Mouse (Mus musculus): ENCODE results near the gene Chmp3. TPM values are rescaled to one million over a fixed set of nuclear protein-coding genes. Genes with fewer than 3 reads are reported as not detected.
A peak's percentile ranks its signal among the peaks of the same experiment; 100 is the strongest.

Gene Chmp3
- polyA plus RNA-seq, 1 experiment from 2014 or later = 83.1 TPM

DNA sequence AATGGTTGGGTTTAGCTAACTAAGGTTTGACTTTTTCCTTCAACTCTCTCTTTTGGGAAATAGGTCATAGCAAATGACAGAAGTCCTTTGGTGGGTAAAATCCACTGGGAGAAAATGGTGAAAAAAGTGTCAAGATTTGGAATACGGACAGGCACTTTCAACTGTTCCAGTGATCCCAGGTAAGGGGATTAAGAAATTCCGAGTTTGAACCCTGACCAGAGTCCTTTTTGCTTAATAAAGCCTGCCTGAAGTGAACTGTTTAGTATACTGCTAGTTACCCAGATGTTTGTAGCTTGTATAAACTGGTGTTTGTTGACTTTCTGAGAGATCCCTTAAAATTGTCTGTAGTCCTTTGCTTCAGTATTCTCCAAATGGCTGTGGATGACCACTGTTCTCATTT, 37.9 kb upstream of the Chmp3 start:
- DNase-seq (ENCODE audit: low spot score) (no peak), ATAC-seq (replicated peaks; ENCODE audit: low FRiP score, low read depth) (no peak)
- no peak overlapping the region for H3K9ac ChIP-seq (ENCODE audit: low read depth, low read length)
- no peak overlapping the region for H3K27ac ChIP-seq
- WGBS = 92% methylated on average over 2 of the region's 2 CpGs
- H3K4me2 ChIP-seq (ENCODE audit: low read length) = no peak overlapping the region
- no peak overlapping the region for H3K4me3 ChIP-seq (replicated peaks; ENCODE audit: low read depth, low read length)
- no peaks in the 10 kb centered on the region for H3K4me1 ChIP-seq (replicated peaks; ENCODE audit: insufficient read depth, low read length)
- no peak for TF ChIP-seq CTCF (IDR thresholded peaks at IDR 0.05; ENCODE audit: low read depth)
- H3K36me3 ChIP-seq (ENCODE audit: insufficient read depth, low read length) = peaks cover 18% of the 10 kb centered on the region; the same call in 1 of the 2 replicates
- no peaks in the 10 kb centered on the region for H3K27me3 ChIP-seq (ENCODE audit: insufficient read depth, low read length)
- H3K9me3 ChIP-seq (replicated peaks; ENCODE audit: low read length) = no peaks in the 10 kb centered on the region

DNA sequence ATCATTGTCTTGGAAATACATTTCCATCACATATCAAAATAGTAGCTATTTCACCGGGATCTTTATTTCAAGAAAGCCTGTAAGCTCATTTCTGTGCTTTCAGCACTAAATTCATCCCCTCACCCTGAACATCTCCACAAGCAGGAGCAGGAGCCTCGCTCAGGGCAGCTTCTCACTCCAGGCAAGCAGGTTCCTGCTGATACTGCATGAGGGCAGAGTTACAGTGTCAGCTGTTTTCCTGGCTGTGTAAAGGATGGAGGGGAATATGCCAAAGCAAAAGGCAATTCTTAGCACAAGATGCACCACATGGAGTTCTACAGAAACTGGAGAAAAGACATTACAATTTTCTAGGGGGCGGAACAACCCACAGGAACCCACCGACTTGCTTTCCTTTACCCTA, 24.1 kb upstream of the Chmp3 start:
- DNase-seq (ENCODE audit: low spot score) (no peak), ATAC-seq (replicated peaks; ENCODE audit: low FRiP score, low read depth) (no peak)
- no peaks in the 10 kb centered on the region for H3K4me1 ChIP-seq (replicated peaks; ENCODE audit: insufficient read depth, low read length)
- H3K9ac ChIP-seq (ENCODE audit: low read depth, low read length) = no peak overlapping the region
- H3K27ac ChIP-seq = no peak overlapping the region
- no peaks in the 10 kb centered on the region for H3K27me3 ChIP-seq (ENCODE audit: insufficient read depth, low read length)
- H3K4me3 ChIP-seq (replicated peaks; ENCODE audit: low read depth, low read length) = no peak overlapping the region
- no peak overlapping the region for H3K4me2 ChIP-seq (ENCODE audit: low read length)
- WGBS = 90% methylated on average over 4 of the region's 4 CpGs
- H3K36me3 ChIP-seq (ENCODE audit: insufficient read depth, low read length) = no peaks in the 10 kb centered on the region
- H3K9me3 ChIP-seq (replicated peaks; ENCODE audit: low read length) = no peaks in the 10 kb centered on the region
- no peak for TF ChIP-seq CTCF (IDR thresholded peaks at IDR 0.05; ENCODE audit: low read depth)

DNA sequence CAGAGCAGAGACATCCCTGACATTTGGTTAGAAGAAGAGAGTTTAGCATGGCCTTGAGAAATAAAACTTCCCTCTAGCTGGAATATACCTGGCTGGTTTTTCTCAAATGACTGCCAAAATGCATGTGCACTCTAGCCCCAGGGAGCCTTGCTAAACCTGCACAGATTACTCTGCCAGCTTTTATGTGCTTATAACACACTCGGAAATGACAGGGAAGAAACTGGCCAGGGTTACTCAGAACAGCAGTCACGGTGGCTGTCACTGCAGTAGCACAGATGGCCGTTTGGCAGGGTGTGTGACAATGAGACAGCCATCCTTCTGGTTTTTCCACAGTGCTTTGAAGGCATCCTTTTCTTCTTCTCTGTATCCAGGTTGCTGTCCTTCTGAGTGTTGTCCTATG, 18.0 kb upstream of the Chmp3 start:
- Histone ChIP-seq H3K4me1 (replicated peaks; ENCODE audit: insufficient read depth, low read length) (no peaks in the 10 kb centered on the region), H3K27ac (no peak overlapping the region), H3K4me2 (ENCODE audit: low read length) (no peak overlapping the region), H3K36me3 (ENCODE audit: insufficient read depth, low read length) (no peaks in the 10 kb centered on the region), H3K4me3 (replicated peaks; ENCODE audit: low read depth, low read length) (no peak overlapping the region), H3K27me3 (ENCODE audit: insufficient read depth, low read length) (no peaks in the 10 kb centered on the region), H3K9ac (ENCODE audit: low read depth, low read length) (no peak overlapping the region), H3K9me3 (replicated peaks; ENCODE audit: low read length) (no peaks in the 10 kb centered on the region)
- no peak for DNase-seq (ENCODE audit: low spot score)
- WGBS = 27% methylated on average over 3 of the region's 3 CpGs
- no peak for ATAC-seq (replicated peaks; ENCODE audit: low FRiP score, low read depth)
- TF ChIP-seq CTCF (IDR thresholded peaks at IDR 0.05; ENCODE audit: low read depth) = no peak

DNA sequence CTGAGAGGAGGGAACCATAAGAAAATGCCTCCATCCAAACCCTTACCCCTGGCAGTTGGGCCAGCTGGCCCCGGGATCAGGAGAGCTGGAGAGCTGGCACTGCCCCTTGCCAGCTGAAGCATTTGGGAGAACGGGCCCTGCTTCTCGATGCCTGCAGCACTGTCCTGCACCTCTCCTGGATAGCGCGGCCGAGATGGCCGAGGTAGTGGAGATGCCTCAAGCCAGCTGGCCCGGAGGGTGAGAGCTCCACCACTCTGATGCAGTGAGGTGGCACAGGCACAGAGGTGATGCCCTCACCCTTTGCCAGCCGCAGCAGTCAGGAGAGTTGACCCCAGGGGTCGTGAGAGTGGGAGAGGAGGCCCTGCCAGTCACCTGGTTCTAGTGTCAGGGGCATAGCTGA, 16.5 kb upstream of the Chmp3 start:
- no peak for DNase-seq (ENCODE audit: low spot score)
- ATAC-seq (replicated peaks; ENCODE audit: low FRiP score, low read depth) = no peak
- 82% methylated on average over 10 of the region's 10 CpGs for WGBS

DNA sequence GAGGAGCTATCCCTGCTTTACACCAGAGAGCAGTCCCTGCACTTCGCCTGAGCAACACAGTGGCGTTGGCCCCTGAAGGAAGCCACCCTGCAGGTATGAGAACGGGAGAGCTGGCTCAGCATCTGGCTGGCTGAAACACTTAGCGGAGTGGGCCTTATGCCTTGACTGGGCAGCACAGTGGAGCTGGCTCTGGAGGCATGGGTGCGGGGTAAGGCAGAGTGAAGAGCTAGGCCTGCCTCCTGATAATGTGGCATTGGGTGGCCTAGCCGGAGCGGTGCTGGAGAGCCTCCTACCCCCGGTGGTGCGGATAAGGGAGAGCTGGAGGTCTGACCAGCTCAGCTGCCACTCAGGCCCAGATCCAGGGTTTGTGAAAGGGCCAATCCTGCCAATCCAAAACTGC, 15.8 kb upstream of the Chmp3 start:
- no peak overlapping the region for H3K27ac ChIP-seq
- H3K4me2 ChIP-seq (ENCODE audit: low read length) = no peak overlapping the region
- H3K4me3 ChIP-seq (replicated peaks; ENCODE audit: low read depth, low read length) = no peak overlapping the region
- H3K36me3 ChIP-seq (ENCODE audit: insufficient read depth, low read length) = no peaks in the 10 kb centered on the region
- no peak overlapping the region for H3K9ac ChIP-seq (ENCODE audit: low read depth, low read length)
- TF ChIP-seq CTCF (IDR thresholded peaks at IDR 0.05; ENCODE audit: low read depth) = no peak
- no peak for DNase-seq (ENCODE audit: low spot score)
- ATAC-seq (replicated peaks; ENCODE audit: low FRiP score, low read depth) = no peak
- WGBS = 89% methylated on average over 9 of the region's 9 CpGs
- H3K9me3 ChIP-seq (replicated peaks; ENCODE audit: low read length) = no peaks in the 10 kb centered on the region
- no peaks in the 10 kb centered on the region for H3K4me1 ChIP-seq (replicated peaks; ENCODE audit: insufficient read depth, low read length)
- no peaks in the 10 kb centered on the region for H3K27me3 ChIP-seq (ENCODE audit: insufficient read depth, low read length)

More for the DNA sequence above, 16.5 kb upstream of the Chmp3 start:
- no peaks in the 10 kb centered on the region for H3K9me3 ChIP-seq (replicated peaks; ENCODE audit: low read length)
- no peak overlapping the region for H3K9ac ChIP-seq (ENCODE audit: low read depth, low read length)
- no peak overlapping the region for H3K4me3 ChIP-seq (replicated peaks; ENCODE audit: low read depth, low read length)
- no peak overlapping the region for H3K4me2 ChIP-seq (ENCODE audit: low read length)
- no peak overlapping the region for H3K27ac ChIP-seq
- no peaks in the 10 kb centered on the region for H3K36me3 ChIP-seq (ENCODE audit: insufficient read depth, low read length)
- H3K27me3 ChIP-seq (ENCODE audit: insufficient read depth, low read length) = no peaks in the 10 kb centered on the region
- no peaks in the 10 kb centered on the region for H3K4me1 ChIP-seq (replicated peaks; ENCODE audit: insufficient read depth, low read length)
- TF ChIP-seq CTCF (IDR thresholded peaks at IDR 0.05; ENCODE audit: low read depth) = no peak

DNA sequence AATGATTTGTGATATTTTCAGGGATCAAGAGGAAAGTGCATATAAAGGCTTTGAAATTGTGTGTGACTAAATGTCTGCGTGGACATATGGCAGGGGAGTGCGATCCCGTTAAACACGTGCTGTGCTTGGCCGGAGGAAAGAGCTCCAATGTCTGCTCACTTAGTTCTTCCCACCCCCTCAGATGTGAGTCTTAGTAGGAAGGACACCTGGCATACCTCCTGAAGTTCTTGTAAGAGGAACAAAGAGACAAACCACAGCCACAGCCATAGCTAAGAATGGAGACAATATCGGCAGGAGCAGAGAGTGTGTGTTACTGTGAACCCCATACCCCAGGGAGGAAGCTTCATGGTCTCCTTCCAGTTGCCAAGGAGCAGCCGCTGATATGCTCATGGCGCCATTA, 13.4 kb upstream of the Chmp3 start:
- 85% methylated on average over 8 of the region's 8 CpGs for WGBS
- H3K4me1 ChIP-seq (replicated peaks; ENCODE audit: insufficient read depth, low read length) = no peaks in the 10 kb centered on the region
- H3K9ac ChIP-seq (ENCODE audit: low read depth, low read length) = no peak overlapping the region

DNA sequence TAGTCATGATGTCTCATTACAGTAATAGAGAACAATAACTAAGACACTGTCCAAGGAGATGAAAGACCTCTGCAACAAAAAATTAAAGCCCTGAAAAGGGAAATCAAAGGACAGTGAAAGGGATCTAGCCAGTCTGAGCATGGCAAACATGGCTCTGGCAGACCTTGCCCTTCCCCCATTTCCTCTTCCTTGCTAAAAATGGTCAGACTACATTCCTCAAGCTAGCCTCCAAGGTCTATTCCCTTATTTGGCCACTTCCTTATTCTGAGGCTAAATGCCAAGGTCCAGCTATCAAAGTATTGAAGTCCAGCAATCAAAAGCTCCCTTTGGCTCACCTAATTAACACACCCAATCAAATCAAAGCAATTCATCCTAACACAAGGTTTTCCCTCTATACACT, 6.3 kb upstream of the Chmp3 start:
- H3K4me1 ChIP-seq (replicated peaks; ENCODE audit: insufficient read depth, low read length) = no peaks in the 10 kb centered on the region
- DNase-seq (ENCODE audit: low spot score) (peak; percentile 46), ATAC-seq (replicated peaks; ENCODE audit: low FRiP score, low read depth) (no peak)
- no peaks in the 10 kb centered on the region for H3K27me3 ChIP-seq (ENCODE audit: insufficient read depth, low read length)
- H3K27ac ChIP-seq = no peak overlapping the region
- H3K36me3 ChIP-seq (ENCODE audit: insufficient read depth, low read length) = no peaks in the 10 kb centered on the region
- no peak overlapping the region for H3K4me3 ChIP-seq (replicated peaks; ENCODE audit: low read depth, low read length)
- TF ChIP-seq CTCF (IDR thresholded peaks at IDR 0.05; ENCODE audit: low read depth) = no peak
- no peak overlapping the region for H3K9ac ChIP-seq (ENCODE audit: low read depth, low read length)
- H3K9me3 ChIP-seq (replicated peaks; ENCODE audit: low read length) = no peaks in the 10 kb centered on the region
- H3K4me2 ChIP-seq (ENCODE audit: low read length) = no peak overlapping the region

More for the DNA sequence above, 13.4 kb upstream of the Chmp3 start:
- Histone ChIP-seq H3K9me3 (replicated peaks; ENCODE audit: low read length) (no peaks in the 10 kb centered on the region), H3K27me3 (ENCODE audit: insufficient read depth, low read length) (no peaks in the 10 kb centered on the region), H3K27ac (no peak overlapping the region), H3K4me3 (replicated peaks; ENCODE audit: low read depth, low read length) (no peak overlapping the region), H3K36me3 (ENCODE audit: insufficient read depth, low read length) (no peaks in the 10 kb centered on the region), H3K4me2 (ENCODE audit: low read length) (no peak overlapping the region)
- ATAC-seq (replicated peaks; ENCODE audit: low FRiP score, low read depth) (no peak), DNase-seq (ENCODE audit: low spot score) (no peak)
- TF ChIP-seq CTCF (IDR thresholded peaks at IDR 0.05; ENCODE audit: low read depth) = no peak

Measured in kidney, postnatal 0 days (tissue).